Mouse (Mus musculus) G1E (cell line): ENCODE measurements around the gene Rnf138rt1.

ENCODE experiments used
- CTCF ChIP-seq: IDR thresholded peaks from 2 replicates; pipeline ENCODE4 v1.5.1; 2012; ENCODE audit warnings: low read depth, low read length, inconsistent platforms, mixed read lengths
- GATA1 ChIP-seq: IDR thresholded peaks from 2 replicates; pipeline ENCODE4 v1.6.1; 2012; ENCODE audit warnings: borderline replicate concordance, low read length, inconsistent platforms, mixed read lengths
- GATA2 ChIP-seq: IDR thresholded peaks from 2 replicates; pipeline ENCODE4 v1.6.1; 2012; ENCODE audit warnings: low read depth, low read length, inconsistent platforms, borderline replicate concordance
- POLR2AphosphoS5 ChIP-seq: IDR thresholded peaks from 2 replicates; pipeline ENCODE4 v1.6.1; 2012; ENCODE audit warnings: low read depth, low read length, inconsistent platforms; ENCODE audit not compliant: insufficient replicate concordance
- TAL1 ChIP-seq: conservative IDR thresholded peaks from 2 replicates; pipeline ENCODE4 v1.6.1; 2012; ENCODE audit warnings: low read depth, low read length, inconsistent platforms, mixed read lengths

DNA sequence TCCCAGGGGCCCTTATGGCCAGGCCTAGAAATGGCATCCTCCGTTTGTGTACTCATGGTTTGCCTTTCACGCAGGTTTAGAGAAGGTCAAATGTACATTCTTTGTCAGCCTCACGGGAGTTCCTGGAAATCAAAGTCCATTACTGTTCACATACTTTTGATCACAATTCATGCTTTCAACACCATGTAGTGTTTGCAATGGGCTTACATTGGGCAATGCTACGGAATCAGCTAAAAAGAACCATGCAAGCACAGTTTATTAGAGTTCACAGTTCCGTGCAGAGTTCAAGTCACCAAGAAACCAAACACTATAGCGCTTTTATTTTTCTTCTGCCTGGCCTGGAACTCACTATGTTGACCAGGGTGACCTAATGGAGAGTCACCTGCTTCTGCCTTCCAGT, 15.1 kb downstream of the Rnf138rt1 start:
- TF ChIP-seq GATA1 (no peak), CTCF (no peak), TAL1 (no peak), POLR2AphosphoS5 (no peak), GATA2 (no peak)
